Mouse (Mus musculus): Measurements from ENCODE around the gene Ankrd44.

- TF ChIP-seq CTCF (IDR thresholded peaks at IDR 0.05; ENCODE audit: borderline replicate concordance, insufficient read depth, low read depth, low read length) (no peak), POLR2A (IDR thresholded peaks at IDR 0.05; ENCODE audit: borderline replicate concordance, insufficient read depth, low read length) (no peak)
These were observed 87.7 kb downstream of the Ankrd44 start for GRCm38 (mm10) chr1:54838486-54838805.
